Mouse (Mus musculus) kidney, adult 2 months (tissue): ENCODE measurements at regions not wholly inside any gene's neighbourhood (a gene's known extent, or its start where the extent isn't known, plus 50 kb on each side); places are given as distances from the start of the nearest gene placed in this dataset.

Experiments used
- DNase-seq: peaks from one replicate; pipeline ENCODE4 v3.0.0; 2021
- H3K27ac ChIP-seq: fragments of 200-500 bp; 2 replicates; pipeline ENCODE4 v1.5.1; 2012; ENCODE audit warnings: low read depth, low read length, control low read depth, inconsistent platforms; ENCODE audit not compliant: insufficient read depth
- H3K27me3 ChIP-seq: fragments of 200-500 bp; replicated peaks from 2 replicates; pipeline ENCODE4 v1.6.1; 2012; ENCODE audit warnings: mild to moderate bottlenecking, moderate library complexity, low read length, inconsistent platforms; ENCODE audit not compliant: control insufficient read depth, insufficient read depth
- H3K36me3 ChIP-seq: fragments of 200-500 bp; 2 replicates; pipeline ENCODE4 v1.6.1; 2012; ENCODE audit warnings: mild to moderate bottlenecking, moderate library complexity, low read length, inconsistent platforms; ENCODE audit not compliant: control insufficient read depth, insufficient read depth
- H3K4me1 ChIP-seq: fragments of 200-500 bp; 2 replicates; pipeline ENCODE4 v1.6.1; 2011; ENCODE audit warnings: low read length; ENCODE audit not compliant: control insufficient read depth, insufficient read depth
- H3K4me3 ChIP-seq: fragments of 200-500 bp; 2 replicates; pipeline ENCODE4 v1.5.1; 2011; ENCODE audit warnings: mild to moderate bottlenecking, low read depth, low read length, control low read depth; ENCODE audit not compliant: insufficient read depth
- CTCF ChIP-seq: fragments of 200-500 bp; conservative IDR thresholded peaks from 2 replicates; pipeline ENCODE4 v1.5.1; 2011; ENCODE audit warnings: low read depth, mild to moderate bottlenecking, control low read depth, low read length, moderate library complexity, mixed read lengths; ENCODE audit not compliant: insufficient read depth, insufficient read length
- POLR2A ChIP-seq: fragments of 200-500 bp; IDR thresholded peaks from one replicate; pipeline ENCODE4 v1.6.1; 2011; ENCODE audit warnings: low read depth, low read length, control low read depth
- WGBS: fragments of 180-500 bp; shearing (Covaris S2); methylation state at CpG from one replicate; pipeline ENCODE4 v1.1.7; 2018; 5-methylcytosine and 5-hydroxymethylcytosine counted together

DNA sequence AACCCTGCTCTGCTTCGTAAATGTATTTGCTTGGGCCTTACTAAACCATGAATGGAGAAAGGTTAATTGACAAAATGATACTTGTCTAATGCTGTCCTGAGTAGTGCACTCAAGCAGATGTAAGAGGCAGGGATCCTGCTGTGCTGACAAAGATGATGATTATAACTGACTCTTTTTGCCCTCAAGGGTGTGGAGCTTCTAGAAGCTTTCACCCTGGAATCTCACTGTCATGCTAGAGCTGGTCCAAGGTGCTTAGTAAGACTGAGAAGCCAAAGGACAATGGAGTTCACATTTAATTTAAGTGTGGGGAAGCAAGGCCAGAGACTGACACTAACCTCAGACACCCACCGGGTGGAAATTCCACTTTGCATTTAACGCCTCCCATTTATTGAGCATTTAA, 220.3 kb upstream of the Ptbp2 start:
- H3K27me3 ChIP-seq: no peaks in the 10 kb centered on the region
- H3K4me3 ChIP-seq: no peak overlapping the region
- no peaks in the 10 kb centered on the region for H3K36me3 ChIP-seq
- no peak overlapping the region for H3K27ac ChIP-seq
- H3K4me1 ChIP-seq: no peaks in the 10 kb centered on the region
- TF ChIP-seq CTCF: no peak
- TF ChIP-seq POLR2A: no peak
- DNase-seq: no peak
- 98% methylated on average over 3 of the region's 3 CpGs for WGBS

GRCm38 (mm10) chr3:120000281-120000680, 216.0 kb upstream of the Ptbp2 start:
- no peak overlapping the region for H3K4me3 ChIP-seq
- H3K27ac ChIP-seq: no peak overlapping the region
- no peaks in the 10 kb centered on the region for H3K36me3 ChIP-seq
- peak; percentile 26 for DNase-seq
- TF ChIP-seq CTCF: no peak
- no peak for TF ChIP-seq POLR2A
- H3K27me3 ChIP-seq: no peaks in the 10 kb centered on the region
- no peaks in the 10 kb centered on the region for H3K4me1 ChIP-seq
- 66% methylated on average over 5 of the region's 5 CpGs for WGBS

GRCm38 (mm10) chr3:119996258-119996988, 212.2 kb upstream of the Ptbp2 start:
- H3K4me1 ChIP-seq: no peaks in the 10 kb centered on the region
- DNase-seq: no peak
- no peaks in the 10 kb centered on the region for H3K27me3 ChIP-seq
- TF ChIP-seq CTCF (no peak), POLR2A (no peak)
- H3K27ac ChIP-seq: no peak overlapping the region
- no peak overlapping the region for H3K4me3 ChIP-seq
- 56% methylated on average over 9 of the region's 9 CpGs for WGBS
- H3K36me3 ChIP-seq: no peaks in the 10 kb centered on the region

DNA sequence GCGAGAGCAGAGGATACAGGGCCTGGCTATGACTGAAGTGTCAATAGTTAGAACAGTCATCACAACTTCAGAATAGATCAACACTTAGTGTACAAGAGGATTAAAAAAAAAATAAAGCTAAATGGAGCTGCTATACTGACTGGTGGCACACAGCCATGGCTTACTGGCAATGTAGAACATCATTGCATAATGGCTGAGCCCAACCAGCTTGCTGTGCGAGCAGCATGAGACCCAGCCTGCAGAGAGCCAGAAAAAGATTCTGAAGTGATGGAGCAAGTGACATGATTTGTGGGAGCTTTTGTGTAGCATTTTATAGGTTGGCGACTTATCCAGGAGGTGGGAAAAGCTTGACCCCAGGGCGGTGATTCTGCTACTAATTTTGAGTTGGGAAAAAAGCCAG, 211.5 kb upstream of the Ptbp2 start:
- 48% methylated on average over 4 of the region's 4 CpGs for WGBS
- Histone ChIP-seq H3K4me3 (no peak overlapping the region), H3K4me1 (no peaks in the 10 kb centered on the region), H3K27ac (no peak overlapping the region), H3K36me3 (no peaks in the 10 kb centered on the region), H3K27me3 (no peaks in the 10 kb centered on the region)
- DNase-seq: peak; percentile 15
- TF ChIP-seq POLR2A (no peak), CTCF (no peak)

- no peak for DNase-seq
- WGBS: 73% methylated on average over 3 of the region's 3 CpGs
- no peak overlapping the region for H3K27ac ChIP-seq
- no peaks in the 10 kb centered on the region for H3K4me1 ChIP-seq
- H3K27me3 ChIP-seq: no peaks in the 10 kb centered on the region
- TF ChIP-seq CTCF (no peak), POLR2A (no peak)
- H3K36me3 ChIP-seq: no peaks in the 10 kb centered on the region
- no peak overlapping the region for H3K4me3 ChIP-seq
Observed at GRCm38 (mm10) chr3:119987245-119987852, 203.1 kb upstream of the Ptbp2 start.

- TF ChIP-seq CTCF (no peak), POLR2A (no peak)
Observed at GRCm38 (mm10) chr3:119977349-119977748, 193.1 kb upstream of the Ptbp2 start.

DNA sequence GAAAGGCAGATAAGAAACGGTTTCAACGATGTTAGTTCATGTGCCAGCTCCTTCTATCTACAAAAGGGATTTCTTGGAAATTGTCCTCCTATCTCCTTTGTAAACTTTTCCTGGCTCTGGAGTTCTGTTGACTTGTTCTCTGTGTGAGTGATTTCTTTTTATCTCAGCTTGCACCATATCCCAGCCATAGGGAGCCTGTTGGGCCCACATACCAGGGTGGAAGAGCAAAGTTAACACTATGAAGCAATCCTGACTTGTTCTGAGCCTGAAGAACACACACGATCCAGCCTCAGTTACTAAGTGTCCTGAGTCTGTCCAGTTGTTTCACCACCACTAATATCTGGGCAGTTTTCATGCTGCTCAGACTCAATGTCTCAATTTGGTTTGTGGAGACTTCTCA, 192.1 kb upstream of the Ptbp2 start:
- no peak for TF ChIP-seq CTCF
- no peaks in the 10 kb centered on the region for H3K4me1 ChIP-seq
- H3K36me3 ChIP-seq: no peaks in the 10 kb centered on the region
- 86% methylated on average over 3 of the region's 3 CpGs for WGBS
- H3K4me3 ChIP-seq: no peak overlapping the region
- H3K27ac ChIP-seq: no peak overlapping the region
- DNase-seq: no peak
- no peaks in the 10 kb centered on the region for H3K27me3 ChIP-seq

More at GRCm38 (mm10) chr3:119977349-119977748, 193.1 kb upstream of the Ptbp2 start:
- H3K27ac ChIP-seq: no peak overlapping the region
- 97% methylated on average over 1 of the region's 1 CpGs for WGBS
- no peaks in the 10 kb centered on the region for H3K27me3 ChIP-seq
- H3K36me3 ChIP-seq: no peaks in the 10 kb centered on the region
- no peak for DNase-seq
- no peaks in the 10 kb centered on the region for H3K4me1 ChIP-seq
- no peak overlapping the region for H3K4me3 ChIP-seq
